Mouse (Mus musculus) kidney, postnatal 14 days (tissue): ENCODE data around the gene Setd4.

Source experiments
- DNase-seq: peaks from one replicate; pipeline ENCODE4 v3.0.0; 2022; ENCODE audit warnings: mixed read lengths

Setd4 gene

DNA sequence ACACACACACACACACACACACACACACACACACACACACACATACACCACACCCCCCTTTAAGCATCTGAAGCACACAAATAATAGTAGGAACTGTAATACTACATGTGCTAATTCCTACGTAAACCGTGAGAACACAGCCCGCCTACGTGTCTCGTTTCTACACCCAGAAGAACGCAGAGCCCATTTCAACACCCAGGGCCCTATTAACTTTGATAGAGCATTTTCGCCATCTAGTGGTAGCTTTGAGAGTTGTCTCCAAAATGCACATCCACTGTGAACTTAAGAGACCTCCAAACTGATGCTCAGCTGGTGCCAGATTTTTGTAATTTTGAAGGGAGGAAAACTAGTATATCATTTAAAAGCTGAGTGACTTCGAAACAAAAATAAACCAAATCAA lies 60.2 kb downstream of the Setd4 start:
- peak; percentile 73 for DNase-seq

DNA sequence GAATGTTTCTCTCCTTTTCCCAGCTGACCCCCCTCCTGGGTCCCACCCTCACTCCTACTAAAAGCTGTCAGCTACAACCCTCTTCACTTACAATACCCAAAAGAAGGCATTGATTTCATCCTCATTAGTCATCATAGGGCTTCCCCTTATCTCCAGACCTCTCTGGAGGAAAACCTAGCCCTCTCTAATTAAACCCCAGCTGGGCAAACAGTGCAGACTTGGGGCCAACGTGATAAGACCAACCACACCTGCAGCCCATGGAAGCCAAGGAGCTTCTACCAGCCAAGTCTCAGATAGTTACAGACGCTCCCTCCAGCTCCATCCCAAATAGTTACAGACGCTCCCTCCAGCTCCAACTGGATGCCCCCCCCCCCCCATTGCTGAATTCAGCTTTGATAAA lies 64.0 kb downstream of the Setd4 start:
- no peak for DNase-seq

DNA sequence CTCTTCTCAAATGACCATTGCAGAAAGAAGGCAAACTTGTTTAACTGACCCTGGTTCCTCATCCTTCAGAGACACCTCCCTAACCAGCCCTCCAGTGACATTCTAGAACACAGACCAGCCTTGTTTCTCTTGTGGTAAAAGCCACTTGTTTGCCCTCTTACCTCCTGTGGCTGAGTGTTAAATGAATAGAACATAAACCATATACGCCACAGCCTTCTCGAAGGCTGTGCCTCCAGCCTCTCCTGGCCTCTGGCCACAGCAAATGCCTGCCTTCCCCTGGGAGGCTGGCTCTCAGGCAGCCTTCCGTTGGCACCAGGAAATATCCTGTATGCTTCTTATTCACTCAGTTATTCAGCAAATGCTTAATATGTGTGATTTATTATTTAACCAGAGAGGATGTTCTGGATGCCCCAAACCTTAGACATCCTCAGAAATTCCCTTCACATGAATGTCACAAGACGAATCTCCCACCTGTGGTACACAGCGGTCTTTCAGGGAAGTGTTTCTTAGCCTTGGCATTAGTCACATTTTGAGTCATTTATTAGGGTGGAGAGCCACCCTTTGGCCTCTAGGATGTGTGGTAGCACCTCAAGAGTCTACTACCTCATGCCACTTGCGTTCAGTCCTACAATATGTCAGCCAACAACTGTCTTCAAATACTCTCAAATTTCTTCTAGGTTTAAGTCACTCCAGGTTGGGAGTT lies 68.6 kb downstream of the Setd4 start:
- no peak for DNase-seq
